Mouse (Mus musculus) layer of hippocampus, adult 8-10 months (tissue): Measurements from ENCODE around the gene Traip. TPM values are rescaled to one million over a fixed set of nuclear protein-coding genes. Genes with fewer than 3 reads are reported as not detected.
A peak's percentile ranks its signal among the peaks of the same experiment; 100 is the strongest.

Source experiments
- DNase-seq, 2 experiments: peaks; one replicate each; pipeline ENCODE4 v3.0.0; 2022; ENCODE audit warnings: low spot score in 2 of 2
- total RNA-seq, 4 experiments: library from RNA; stranded (reverse); gene quantifications; 2 replicates each; pipeline ENCODE4 v1.2.4; 2022

Gene Traip
- total RNA-seq: 10 to 100 TPM; 15.2 to 26.6 (median 19.9) TPM

DNA sequence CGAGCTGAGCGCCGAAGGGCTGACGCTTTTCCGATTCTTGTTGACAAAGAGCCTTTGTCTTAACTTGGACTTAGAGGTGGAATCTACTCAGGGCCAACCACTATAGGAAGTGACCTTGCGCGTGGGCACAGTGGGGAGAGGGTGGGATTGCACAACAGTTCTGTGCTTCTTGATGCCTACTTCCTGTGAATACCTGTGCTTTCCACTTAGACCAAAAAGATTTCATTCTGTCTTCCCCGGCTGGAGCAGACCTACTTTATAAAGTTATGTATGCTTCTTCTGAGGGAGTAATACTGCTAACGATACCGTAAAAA, at the start of gene Traip:
Gene Traip (plus strand): TSS at position 215 of the 314 bp plus-strand sequence.
- DNase-seq: no peak

DNA sequence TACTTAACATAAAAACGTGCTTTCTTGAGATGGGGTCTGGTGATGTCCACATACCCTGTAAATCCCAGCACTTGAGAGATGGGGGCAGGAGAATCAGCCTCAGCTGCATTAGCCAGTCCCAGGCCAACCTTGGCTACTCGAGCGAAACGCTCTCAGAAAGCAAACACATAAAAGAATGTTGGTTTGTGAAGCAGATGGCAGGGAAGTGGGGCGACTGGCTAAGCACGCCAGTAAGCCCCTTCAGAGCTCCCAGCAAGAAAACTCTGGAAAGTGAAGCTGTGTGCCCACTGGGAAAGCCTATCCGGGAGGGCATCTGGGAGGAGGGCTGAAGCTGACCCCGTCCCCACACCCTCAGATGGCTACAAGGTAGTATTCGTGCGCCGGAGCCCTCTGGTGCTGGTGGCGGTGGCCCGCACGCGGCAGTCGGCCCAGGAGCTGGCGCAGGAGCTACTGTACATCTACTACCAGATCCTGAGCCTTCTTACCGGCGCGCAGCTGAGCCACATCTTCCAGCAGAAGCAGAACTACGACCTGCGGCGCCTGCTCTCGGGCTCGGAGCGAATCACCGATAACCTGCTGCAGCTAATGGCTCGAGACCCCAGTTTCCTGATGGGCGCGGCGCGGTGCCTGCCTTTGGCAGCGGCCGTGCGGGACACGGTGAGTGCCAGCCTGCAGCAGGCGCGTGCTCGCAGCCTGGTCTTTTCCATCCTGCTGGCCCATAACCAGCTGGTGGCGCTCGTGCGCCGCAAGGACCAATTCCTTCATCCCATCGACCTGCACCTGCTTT, 48.9 kb upstream of the Traip start:
- DNase-seq: peak; percentile 73 to 82

DNA sequence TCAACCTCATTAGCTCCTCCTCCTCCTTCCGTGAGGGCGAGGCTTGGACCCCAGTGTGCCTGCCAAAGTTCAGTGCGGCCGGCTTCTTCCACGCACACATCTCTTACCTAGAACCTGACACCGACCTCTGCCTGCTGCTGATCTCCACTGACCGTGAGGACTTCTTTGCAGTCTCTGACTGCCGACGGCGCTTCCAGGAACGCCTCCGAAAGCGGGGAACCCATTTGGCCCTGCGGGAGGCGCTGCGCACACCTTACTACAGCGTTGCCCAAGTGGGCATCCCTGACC, 48.4 kb upstream of the Traip start:
- no peak for DNase-seq

DNA sequence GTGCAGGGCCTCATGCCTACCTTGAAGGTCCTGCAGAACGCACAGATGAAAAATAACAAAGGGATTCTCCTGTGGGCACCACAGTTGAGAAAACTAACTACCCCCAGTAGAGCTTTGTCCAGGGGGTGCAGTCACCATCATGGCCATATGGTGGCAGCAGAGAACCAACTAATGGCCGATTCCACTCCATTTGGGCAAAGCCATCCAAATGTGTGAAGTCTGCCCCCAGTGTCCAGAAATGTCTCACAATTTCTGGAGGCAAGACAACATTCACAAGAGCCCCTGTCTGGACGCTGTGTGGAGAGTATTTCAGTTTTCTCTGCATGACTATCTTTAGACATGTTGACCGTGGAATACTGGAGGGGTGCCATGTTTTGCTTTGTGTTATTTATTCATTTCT, 45.2 kb upstream of the Traip start:
- DNase-seq: peak; percentile 79 to 91

DNA sequence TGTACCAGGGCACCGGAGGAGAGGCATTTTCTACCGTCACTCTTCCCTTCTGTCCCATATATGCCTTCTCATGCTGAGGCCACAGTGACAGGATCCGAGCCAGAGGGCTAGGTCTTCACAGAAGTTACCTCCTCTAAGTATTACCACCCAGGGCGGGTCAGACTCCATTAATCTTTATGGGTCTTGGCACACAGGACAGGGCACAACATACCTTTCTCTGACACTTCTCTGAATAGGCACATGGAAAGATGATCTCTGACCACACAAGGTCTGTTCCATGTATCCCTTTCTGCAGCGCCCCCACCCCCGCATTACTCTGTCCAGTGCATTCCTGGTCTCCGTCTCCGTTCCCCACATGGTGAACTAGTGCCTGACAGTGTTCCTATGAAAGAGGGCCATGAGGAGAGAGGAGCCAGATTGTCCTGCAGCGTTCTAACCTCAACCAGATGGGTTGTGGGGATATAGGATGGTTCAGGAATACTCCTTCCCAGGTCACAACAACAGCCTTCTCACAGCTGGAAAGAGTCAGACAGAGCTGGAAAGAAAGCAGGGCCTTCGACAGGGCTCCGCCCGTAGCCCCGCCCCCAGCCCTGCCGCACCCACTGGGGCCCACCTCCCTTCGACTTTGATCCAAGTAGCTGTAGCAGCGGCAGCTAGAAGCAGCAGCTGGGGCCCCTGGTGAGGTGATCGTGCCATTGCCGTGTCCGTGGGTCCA, 43.5 kb upstream of the Traip start, which contains the start of gene Mst1r:
Gene Mst1r (plus strand): TSS at position 622 of the 715 bp plus-strand sequence.
- no peak for DNase-seq

DNA sequence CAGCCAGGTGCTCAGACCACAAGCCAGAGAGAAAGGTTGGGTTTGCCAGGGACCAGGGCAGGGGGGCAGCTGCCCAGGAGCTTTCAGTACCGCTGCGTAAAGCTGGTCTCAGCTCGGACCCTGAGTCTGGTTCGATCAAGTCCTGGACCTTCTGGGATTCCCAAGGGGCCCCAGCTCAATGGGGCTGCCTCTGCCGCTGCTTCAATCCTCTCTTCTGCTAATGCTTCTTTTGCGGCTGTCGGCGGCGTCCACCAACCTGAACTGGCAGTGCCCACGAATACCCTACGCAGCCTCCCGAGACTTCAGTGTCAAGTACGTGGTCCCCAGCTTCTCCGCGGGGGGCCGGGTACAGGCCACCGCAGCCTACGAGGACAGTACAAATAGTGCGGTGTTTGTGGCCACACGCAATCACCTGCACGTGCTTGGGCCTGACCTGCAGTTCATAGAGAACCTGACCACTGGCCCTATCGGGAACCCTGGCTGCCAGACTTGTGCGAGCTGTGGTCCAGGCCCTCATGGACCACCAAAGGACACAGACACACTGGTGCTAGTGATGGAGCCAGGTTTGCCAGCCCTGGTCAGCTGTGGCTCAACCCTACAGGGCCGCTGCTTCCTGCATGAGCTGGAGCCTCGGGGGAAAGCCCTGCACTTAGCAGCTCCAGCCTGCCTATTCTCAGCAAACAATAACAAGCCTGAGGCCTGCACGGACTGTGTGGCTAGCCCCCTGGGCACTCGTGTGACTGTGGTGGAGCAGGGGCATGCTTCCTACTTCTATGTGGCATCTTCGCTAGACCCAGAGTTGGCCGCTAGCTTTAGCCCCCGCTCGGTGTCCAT, 42.8 kb upstream of the Traip start:
- no peak for DNase-seq

DNA sequence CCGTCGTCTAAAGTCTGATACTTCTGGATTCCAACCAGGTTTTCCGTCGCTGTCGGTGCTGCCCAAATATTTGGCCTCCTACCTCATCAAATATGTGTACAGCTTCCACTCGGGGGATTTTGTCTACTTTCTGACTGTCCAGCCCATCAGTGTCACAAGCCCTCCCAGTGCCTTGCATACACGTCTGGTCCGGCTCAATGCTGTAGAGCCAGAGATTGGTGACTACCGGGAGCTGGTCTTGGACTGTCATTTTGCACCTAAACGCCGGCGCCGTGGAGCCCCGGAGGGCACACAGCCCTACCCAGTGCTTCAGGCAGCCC, 42.2 kb upstream of the Traip start:
- no peak for DNase-seq

DNA sequence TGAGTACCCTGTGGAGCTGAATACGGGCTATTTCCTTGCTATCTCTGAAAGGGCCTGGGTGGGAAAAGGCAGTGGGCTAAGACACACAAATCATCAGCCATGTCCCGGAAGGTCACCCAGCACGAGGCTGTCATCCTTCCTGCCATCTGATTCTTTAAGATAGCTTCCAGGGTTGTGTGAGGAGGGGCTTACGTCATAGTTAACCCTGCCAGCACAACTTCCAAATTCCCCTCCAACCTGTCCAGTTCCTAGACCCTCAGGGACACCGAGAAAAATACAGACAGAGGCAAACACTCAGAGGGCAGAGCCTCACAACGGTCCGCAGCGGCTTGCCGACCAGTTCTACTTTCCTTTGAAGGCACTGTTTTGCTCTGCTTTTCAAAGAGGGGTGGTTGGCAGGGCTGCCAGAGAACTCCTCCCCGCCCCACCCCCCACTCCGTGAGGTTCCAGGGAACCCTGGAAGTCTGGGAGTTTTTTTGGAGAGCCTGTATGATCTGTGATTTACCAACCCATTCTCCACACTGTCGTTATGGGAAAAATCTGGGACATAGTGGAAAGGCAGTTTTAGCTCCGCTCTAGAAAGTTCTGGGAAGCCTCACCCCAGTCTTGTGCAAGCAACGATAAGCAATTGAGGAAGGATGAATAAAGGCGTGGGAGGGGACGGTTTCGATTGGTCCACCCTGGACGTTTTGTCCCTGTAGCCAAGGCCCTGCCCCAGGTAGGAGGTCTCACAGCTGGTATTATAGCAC, 41.4 kb upstream of the Traip start:
- DNase-seq: no peak

DNA sequence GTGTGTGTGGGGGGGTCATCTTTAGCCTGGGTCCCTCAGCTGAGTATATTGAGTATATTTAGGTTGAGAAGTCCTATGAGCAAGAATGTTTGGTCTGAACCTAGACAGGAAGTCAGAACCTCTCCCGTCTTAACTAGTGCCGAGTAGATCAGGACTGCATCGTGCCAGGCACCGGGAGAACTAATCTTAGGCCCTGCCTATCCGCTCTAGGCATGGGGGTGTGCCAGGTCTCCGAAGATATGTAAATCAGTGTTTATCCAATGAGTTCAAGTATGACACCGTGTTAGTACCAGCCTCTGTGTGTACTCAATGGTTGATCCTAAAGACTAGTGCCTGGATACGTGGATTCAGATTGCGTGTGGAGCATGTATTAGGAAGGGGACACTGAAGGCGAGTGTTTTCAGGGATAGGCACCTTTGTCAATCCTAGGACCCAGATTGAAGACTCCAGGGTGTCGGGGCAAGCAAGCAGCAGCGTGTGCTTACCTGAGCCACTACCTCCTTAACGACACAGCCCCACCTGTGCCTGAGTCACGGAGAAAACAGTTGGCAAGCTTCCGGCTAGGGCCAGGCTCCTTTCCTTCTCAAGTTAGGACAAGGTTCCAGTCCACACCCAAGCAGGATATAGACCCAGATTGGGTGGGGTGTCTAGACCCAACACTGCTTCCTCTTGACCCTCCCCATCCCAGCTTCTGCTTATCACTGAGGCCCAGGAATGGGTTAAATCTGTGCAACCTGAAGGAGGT, 39.7 kb upstream of the Traip start:
- no peak for DNase-seq

DNA sequence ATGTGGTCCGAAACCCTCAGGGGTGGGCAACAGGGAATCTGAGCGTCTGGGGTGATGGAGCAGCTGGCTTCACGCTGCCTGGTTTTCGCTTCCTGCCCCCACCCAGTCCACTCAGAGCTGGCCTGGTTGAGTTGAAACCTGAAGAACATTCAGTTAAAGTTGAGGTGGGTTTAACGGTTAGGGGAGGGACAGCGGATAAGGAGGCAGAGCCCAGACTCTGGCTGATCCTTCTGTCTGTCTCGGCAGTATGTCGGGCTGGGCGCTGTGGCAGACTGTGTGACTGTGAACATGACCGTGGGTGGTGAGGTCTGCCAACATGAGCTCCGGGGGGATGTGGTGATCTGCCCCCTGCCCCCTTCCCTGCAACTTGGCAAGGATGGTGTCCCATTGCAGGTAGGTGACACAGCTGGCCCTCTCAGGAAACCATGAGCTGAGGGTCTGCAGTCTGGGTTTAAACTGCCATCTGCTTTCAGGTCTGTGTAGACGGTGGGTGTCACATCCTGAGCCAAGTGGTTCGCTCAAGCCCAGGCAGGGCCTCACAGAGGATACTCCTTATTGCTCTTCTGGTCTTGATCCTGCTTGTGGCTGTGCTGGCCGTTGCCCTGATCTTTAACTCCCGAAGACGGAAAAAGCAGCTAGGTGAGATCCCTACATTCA, 35.0 kb upstream of the Traip start:
- DNase-seq: no peak

DNA sequence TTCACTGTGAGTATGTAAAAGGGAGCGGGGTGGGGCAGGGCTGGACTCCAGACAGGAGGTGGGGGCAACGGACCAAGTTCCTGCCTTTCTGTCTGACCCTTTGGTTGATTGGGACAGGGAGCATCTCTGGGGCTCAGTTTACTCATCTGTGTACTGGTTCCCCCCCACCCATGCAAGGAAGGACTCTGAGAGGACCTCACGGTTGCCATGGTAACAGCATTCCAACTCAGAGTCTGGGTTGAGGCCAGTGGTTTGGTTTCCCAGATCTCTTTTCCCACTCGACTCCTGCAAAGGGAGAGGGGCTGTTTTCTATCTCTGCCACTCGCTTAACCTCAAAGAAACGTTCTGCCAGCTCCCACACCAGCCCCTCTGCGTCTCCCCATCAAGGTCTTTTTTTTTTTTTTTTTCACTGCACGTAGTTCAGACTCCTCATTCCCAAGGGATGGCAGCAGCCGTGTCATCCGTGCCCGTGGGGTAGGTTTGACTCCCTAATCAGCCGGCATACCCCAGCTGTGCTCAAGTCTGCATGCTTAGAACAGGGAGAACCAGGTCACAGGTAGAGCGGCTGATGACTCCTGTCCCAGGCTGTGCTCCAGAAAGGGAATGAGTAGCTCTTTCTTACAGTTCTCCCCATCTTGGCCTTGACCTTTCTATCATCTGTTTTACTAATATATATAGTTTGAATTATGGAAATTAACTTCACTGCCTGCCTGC, 31.9 kb upstream of the Traip start:
- DNase-seq: no peak

DNA sequence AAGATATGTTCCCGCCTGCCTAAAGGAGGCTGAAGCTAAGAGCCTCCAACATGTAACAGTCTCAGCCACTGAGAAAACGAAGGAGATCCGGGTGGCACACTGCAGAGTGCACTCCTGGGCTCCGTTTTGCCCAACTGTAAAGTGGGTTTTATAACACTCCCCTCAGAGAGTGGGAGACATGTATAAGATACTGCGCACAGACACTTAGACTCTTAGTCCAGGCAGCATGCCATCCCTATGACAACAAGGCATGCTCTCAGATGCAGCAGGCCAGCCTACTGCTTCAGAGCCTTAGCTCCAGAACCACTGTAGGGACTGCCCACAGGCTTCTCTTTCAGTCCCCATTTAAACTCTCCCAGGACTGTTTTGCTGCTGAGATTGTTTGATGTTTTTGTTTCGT, 31.1 kb upstream of the Traip start:
- DNase-seq: no peak

DNA sequence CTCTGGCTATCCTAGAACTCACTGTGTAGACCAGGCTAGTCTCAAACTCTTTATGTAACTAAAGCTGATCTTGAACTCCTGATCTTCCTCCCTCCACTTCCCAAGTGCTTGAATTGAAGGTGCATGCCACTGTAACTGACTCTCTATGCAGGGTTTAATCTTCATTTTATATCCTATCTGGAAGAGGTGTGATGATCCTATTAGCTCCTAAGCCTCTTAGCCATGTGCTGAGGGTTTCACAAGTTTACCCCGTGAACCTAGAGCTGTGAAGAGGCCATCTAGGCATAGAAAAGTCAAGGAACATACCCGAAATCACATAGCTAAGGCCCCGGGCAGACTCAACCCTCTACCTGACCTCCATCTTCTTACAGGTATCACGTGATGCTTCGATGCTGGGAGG, 30.5 kb upstream of the Traip start:
- DNase-seq: no peak

DNA sequence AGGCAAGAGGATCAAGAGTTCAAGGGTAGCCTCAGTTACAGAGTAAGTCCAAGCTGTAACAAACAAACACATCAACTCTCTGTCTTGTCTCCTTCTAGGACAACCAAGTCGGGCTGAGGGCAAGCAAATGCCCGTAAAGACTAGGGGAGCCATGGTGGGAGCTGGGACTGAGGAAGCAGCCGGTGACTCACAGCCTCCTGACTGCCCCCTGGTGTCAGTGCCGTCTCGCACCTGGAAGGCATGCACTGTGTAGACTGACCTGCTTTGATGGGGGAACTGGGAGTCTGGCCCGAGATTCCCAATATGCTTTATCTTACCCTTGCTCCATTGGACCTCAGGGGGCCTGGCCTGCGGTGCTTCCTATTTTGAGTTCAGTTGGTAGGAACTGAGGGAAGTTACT, 26.9 kb upstream of the Traip start:
- DNase-seq: no peak

DNA sequence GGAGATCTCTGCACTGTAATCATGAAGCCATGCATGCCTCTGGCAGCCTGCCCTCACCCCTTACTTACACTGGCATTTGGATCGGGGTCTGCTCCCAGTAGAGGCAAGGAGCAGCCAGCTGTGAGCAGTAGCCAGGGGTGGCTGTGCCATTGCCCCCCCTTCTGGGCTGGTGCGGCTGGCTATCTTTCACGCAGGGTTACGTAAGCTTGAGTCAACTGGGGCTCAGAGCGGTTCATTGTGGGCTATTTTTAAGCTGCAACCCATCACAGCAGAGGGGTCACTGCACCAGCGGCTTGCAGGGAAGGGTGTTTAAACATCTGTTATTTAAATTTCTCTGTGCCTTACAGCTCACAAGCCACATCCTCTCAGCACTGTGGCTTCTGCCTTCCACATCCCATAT, 26.0 kb upstream of the Traip start:
- no peak for DNase-seq

DNA sequence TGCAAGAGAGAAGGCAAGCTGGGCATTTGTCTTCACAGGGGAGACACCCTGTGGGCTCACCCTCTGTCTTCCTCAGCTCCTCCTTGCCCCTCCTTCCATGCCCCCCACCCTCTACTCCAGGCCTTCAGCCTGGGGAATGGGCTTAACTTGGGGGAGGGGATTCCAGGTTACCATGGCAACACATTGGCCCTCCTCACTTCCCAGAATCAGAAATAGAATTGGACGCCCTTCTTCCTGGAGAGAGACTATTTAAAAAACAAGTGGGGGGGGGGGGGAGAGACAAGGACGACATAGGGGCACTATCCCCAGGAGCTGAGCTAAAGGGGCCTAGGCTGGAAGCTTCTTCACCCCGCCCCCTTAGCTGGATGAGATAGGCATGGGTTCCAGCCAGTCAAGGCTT, 24.7 kb upstream of the Traip start:
- no peak for DNase-seq

DNA sequence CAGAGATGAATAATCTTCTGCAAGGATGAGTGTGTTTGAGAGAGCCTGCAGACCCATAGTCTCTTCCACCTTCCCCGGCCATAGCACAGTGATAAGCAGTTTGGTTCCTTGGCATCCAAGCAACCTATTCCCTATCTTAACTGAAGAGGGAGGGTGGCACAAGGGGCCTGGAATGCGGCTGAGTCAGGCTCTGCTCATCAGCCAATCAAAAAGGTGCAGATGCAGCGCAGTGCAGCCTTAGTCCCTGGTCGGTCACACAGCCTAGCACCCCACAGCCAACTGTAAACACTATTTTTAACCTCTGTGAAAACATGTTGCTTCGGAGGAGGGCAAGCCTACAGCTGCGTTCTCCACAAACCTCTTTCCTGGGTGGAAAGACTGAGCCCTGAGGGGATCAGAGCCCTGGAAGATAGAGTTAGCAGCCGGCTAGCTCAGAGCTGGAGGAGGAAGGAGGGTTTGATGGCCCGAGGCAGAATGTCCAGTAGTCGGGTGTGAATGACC, 23.0 kb upstream of the Traip start:
- no peak for DNase-seq

DNA sequence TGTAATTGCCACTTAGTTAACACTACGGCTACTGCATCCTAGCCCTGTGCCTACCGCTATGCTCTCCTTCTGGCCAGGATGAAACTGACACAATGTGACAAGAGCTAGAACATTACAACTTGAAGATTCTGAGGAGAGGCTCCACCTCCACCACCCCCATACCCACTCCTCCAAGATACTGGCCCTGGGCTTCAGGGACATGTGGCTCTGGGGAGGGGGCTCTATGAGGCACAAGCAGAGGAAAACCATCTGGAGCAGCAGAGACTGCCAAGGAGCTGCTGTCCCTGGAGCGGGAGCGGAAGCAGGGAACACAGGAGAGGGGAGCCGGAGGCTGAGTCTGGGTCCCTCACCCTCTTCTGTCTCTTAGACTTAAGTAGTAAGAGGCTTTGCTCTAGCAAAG, 22.2 kb upstream of the Traip start:
- DNase-seq: no peak

DNA sequence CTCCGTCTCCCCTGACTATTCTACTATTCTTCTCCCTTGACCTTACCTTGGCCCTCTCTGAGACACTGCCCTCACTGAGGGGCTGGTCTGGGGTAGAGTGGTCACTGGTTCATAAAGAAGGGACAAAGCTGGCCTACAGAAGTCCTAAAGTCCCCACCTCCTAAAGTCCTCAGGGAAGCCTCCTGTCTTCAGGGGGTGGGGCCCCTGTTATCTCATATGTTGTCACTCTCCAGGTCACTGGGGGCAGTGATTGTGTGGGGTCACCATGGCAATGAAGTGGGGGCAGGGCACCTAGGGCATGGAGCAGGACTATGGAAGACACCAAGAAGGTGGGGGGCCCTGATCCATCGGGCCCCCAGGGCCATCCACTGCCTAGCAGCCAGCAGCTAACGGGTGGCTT, 21.8 kb upstream of the Traip start, which contains the start of gene Actl11:
Gene Actl11 (plus strand): TSS at position 301 of the 400 bp plus-strand sequence.
- DNase-seq: no peak

DNA sequence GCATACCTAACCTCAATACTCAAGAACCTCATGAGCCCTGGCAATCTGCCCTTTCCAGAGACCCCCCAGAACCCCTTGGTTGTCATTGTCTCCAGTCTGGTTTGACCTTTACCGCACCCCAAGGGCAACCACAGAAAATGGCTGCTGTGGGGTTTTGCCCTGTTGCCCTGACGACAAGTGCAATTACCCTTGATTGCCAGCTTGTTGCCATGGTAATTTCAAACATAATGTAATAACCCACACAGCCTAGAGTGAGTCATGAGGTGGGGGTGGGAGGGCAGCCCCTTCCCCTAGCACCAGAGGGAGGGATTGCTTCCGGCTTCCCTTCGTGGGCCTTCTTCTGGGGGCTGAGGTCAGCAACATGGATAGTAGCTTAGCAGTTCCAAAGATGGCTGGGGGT, 17.7 kb upstream of the Traip start:
- DNase-seq: no peak
